Mouse (Mus musculus) c-Kit-positive CD71-positive TER-119-negative erythroid progenitor cells, embryonic 14.5 days (primary cell): ENCODE results near the gene Ispd.

Source experiments
- DNase-seq: peaks from one replicate; pipeline ENCODE4 v3.0.0-alpha.2; 2013; ENCODE audit warnings: low read depth

The Ispd gene

DNA sequence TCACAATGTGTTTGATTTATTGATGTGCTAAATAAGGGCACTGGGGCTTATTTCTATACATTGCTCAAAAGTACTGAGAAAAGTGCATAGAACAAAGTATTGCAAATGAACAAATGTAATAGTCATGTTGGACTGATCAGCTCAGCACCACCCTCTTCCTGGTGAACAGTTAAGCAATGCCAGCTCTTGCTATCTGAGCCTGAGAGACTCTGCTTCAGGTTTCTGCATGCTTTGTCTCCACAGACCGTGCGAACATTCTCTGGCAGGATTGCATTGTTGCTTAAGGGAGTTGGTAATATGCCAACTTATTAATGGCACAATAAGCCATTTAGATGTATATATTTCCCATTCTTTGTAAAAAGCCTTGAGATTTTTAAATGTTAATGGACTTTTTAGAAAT, 182.9 kb downstream of the Ispd start:
- no peak for DNase-seq

DNA sequence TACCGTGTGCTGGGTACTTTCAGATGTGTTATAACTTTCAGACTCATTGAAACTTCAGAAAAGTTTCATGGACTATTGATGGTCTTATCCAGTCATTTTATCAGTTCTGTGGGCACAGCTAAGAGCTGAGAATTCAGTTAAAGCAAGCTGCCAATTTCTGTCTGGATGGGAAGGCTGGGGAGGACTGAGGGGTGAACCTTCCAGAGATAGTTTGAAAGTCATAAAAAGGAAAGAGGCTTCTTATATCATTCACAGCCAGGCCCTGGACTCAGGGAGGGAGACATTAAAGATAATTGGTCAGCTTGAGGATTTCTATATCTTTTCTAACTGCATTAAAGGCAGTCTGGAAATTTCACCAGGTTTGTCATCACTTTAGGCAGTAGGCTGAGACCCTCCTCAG, 185.7 kb downstream of the Ispd start:
- no peak for DNase-seq

GRCm38 (mm10) chr12:36570414-36571095, 189.3 kb downstream of the Ispd start:
- DNase-seq, result no peak

DNA sequence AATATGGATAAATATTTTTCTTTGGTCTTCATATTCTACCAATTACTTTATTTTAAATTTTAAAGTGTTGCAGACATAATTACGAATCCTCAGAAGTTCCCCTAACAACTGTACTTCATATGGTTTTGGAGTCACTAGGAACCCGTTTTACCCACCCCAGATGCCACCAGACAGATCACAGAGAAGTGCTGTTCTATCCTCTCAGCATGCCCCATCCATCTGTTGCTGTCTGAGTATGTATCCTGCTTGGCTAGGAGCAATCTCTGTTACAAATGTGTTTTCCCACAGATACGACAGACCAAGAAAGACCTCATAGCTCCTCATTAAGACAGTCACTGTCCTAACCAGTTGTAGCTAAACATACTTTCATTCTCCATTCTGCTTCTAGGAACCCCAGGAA, 203.6 kb downstream of the Ispd start:
- no peak for DNase-seq

DNA sequence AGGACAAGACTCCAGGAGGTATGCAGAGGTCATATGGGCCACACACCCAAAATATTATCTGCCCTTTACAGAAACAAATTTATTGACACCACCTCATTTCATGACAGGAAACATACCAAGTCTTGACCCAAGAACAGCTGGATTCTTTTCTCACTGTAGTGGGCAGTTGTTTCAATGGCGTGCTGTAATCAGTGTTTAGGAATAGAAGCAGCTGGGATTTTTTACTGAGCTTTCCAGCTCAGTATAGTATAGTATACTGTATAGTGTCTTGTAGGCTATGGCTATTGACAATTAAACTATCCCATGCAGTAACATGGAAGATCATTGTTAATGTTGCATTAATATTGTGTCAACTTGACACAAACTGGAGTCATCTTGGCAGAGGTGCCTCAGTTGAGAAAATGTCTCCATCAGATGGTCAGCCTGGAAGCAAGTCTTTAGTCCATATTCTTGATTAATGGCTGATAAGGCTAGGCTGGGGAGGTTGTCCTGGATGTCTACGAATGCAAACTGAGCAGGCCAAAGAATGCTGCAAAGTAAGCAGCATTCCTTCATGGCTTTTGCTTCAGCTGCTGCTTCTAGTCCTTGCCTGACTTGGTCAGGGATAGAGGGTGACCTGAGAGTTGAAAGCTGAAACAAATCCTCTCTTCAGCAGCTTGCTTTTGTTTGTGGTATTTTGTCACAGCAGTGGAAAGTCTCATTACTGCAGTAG, 216.4 kb downstream of the Ispd start:
- no peak for DNase-seq

- DNase-seq, result no peak
Observed at GRCm38 (mm10) chr12:36621960-36622736, 240.9 kb downstream of the Ispd start.

- DNase-seq, result no peak
Observed at GRCm38 (mm10) chr12:36627204-36627603, 246.0 kb downstream of the Ispd start.

GRCm38 (mm10) chr12:36632427-36632826, 251.2 kb downstream of the Ispd start:
- no peak for DNase-seq

DNA sequence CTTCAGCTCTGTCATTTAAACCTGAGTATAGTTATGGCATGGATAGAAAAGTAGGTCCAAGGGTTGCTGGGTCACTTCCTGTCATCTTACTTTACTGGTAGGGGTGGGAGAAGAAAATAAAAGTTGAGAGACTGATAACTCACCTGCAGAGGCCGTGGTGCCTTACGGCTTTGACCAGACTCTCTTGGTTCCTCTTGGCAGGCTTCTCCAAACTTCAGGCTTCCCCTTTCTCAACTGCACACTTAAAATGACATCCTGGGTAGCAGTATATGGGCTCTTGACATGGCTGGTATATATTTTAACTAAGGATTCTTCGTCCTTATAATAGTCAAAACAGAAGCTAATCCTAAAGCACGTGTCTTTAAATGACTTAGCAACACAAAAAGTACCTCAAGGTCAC, 266.3 kb downstream of the Ispd start:
- DNase-seq, result no peak

- DNase-seq, result no peak
Observed at GRCm38 (mm10) chr12:36662496-36662895, 281.2 kb downstream of the Ispd start.

DNA sequence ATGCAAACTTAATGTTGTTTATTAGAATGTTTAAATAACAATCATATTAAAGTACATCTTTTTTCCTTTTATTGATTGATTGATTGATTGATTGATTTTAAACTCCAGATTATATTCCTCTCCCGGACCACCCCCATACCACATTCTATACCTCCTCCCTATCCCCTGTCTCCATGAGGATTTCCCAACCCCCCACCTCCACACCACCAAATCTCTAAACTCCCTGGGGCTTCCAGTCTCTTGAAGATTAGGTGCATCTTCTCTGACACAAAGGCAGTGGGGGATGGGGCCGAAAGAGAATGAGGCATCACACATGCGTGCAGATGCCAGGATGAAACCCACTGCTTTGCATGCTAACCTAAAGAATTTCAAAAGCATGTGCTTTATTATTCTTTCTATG, 283.5 kb downstream of the Ispd start:
- no peak for DNase-seq

DNA sequence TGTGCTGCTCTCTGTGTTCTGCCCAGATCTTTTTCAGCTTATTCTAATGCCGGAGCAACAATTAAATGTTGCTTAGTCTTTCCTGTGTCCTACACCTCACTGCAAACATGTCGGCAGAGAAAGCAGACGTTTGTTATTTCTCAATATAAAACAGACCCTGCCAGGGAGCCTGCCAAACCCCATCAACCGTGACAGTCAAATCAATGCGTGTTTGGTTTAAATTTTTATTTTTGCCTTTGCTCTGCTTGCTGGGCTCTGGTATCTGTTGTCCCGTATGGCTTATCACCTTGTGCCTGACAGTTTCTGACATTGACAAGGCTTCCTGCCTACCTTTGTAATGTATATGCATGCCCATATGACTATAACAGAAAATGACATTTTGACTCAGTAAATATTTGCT, 285.5 kb downstream of the Ispd start:
- DNase-seq, result no peak

DNA sequence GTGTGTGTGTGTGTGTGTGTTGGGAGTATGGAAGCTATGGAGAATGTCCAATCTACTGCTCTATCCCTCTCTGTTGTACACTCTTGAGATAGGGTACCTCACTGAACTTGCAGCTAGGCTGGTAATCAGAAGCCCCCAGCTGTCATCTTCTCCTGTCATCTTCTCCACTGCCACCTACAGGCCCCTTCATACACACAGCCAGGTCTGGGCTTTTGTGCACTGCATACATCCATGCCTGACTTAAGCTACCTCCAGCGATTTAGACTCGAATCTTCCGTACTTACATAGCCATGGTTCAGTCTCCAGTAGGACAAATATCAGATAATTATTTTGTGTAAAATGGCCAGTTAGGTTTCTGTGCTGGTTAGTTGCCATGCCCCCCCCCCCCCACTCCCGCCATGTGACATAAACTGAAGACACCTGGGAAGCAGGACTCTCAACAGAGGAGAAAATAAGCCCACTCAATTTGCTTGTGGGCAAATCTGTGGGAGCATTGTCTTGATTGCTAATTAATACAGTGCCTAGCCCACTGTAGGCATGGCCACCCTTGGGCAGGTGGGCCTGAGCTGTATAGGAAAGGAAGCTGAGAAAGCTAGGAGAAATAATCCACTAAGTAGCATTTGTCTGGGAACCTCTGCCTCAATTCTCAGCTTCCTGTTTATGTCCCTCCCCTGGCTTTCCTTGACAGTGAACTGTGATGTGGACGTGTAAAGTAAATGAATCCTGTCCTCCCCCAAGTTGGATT, 289.1 kb downstream of the Ispd start:
- DNase-seq, result no peak

DNA sequence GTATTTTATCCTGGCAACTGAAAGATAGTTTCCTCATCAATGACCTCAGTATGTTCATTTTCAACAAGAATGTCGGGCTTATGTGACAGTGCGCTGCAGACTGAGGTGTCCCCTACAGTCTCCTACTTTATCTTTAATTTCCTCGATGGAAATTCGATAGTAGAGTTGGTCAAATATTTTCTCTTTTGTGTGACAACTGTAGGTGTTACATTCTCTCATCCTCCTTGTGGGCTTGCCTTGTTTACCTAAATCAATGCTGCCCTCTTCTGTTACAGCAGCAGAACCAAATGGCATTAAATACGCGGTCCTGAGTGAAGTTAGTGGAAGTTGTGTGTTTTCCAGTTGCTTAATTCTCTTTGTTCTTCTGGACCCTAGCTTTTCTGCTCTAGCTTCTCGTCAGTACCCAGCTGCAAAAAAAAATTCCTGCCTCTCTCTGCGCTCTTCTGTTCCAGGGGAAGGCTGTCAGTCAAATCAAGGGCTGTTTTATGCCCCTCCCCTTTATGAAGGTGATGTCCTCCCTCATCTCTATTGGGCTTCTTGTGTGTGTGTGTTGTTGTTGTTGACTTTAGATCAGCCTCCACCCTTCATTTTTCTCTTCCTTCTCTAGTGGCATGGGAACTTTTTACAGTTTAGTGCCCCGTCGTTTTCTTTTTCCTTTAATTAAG, 289.8 kb downstream of the Ispd start:
- DNase-seq, result no peak

DNA sequence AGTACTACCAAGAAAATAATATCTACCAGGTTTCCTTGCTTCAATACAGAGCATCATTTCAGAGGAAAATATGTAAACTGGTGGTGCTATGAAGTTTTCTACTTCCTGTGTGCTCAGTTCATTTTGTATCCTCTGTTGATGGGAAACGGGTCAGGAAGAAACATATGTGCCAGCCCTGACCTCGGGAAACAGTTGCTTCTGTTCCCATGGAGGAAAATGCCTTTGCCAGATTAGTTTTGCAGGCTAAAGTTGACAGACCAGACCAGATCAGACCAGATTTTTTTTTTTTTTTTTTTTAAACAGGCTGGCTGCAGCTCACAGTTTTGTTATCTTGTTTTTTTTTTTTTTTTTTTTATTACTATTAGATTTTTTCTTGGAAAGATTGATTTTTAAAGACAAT, 293.2 kb downstream of the Ispd start:
- no peak for DNase-seq

DNA sequence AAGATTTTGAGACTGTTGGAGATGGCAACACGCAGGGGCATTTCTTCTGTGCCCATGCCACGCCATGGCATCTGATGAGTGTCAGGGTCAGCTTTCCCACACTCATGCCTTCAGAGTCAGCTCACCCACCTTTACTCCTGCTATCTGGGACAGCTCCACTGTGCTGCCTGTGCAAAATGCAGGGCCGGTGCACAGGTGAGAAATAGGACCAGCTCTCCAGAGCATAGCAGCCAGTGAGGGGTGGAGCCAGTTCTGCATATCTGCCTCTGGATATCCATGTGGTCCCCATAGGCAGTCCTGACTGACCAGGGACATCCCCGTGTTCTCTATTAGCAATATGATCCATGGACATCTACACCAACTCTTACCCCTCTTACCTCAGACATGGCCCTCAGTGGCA, 297.0 kb downstream of the Ispd start:
- no peak for DNase-seq

DNA sequence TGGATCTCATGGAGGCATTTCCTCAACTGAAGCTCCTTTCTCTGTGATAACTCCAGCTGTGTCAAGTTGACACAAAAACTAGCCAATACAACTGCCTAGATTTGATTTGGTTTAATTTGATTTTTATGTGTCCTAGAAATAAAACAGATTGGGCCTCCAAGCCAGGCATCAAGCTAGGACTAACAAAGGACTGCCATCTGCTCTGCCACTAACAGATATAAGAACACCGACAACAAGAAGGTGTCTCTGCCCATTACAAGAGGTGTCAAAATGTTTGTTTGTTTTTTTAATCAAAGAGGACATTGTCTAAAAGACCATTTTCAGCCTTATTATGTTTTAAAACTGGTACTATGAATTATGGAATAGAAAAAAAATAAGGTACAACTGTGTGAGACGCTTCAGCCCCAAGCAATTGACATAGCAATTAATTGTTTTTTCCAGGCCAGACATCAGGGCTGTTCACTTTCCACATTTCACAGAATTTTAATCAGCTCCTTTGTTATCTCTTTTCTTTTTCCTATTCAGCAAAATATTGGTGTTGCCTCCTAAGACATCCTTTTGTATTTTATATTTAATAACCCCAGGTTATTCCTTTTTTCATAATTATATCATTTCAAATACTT, 299.7 kb downstream of the Ispd start:
- DNase-seq, result no peak

DNA sequence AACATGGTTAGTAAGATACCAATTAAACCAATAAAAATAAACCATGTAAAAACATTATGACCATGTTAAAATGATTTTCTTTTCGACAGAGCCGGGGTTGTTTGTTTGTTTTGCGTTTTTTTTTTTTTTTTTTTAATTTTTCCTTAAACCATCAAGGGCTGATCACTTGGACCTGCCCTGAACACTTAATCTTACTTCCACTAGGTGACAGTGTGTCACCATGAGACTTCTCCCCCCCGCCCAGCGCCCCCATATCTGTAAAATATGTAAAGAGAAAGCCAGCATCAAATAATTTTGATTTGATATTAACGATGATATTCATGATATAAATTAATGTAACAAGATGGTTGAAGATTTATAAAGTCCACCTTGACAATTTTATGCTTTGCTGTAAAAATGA, 300.5 kb downstream of the Ispd start:
- no peak for DNase-seq

GRCm38 (mm10) chr12:36694072-36694471, 312.8 kb downstream of the Ispd start:
- no peak for DNase-seq

- DNase-seq, result no peak
Observed at GRCm38 (mm10) chr12:36704380-36704779, 323.1 kb downstream of the Ispd start.

GRCm38 (mm10) chr12:36708810-36709209, 327.6 kb downstream of the Ispd start:
- DNase-seq, result peak; percentile 4
